Mouse (Mus musculus): Measurements from ENCODE around the gene Stk11ip.

GRCm38 (mm10) chr1:75478916-75479634 lies 42.3 kb upstream of the Stk11ip start, which contains the start of the genes Chpf and Tmem198:
- TF ChIP-seq POLR2A (IDR thresholded peaks at IDR 0.05; ENCODE audit: low read depth, low read length) (peak; percentile 83), EP300 (IDR thresholded peaks at IDR 0.05; ENCODE audit: low read length) (no peak), ELF1 (IDR thresholded peaks at IDR 0.05; ENCODE audit: low read depth, low read length) (peak; percentile 92), SIN3A (IDR thresholded peaks at IDR 0.05; ENCODE audit: low read length) (peak; percentile 95)
